Comparison of ENCODE assay signal across 8 mouse cellular contexts in genomic region chr13:59220156-59220555, GRCm38 (mm10).
DNase-seq lines count a peak whose midpoint lies in the region; ATAC-seq lines count a peak whose summit lies in the region.

No protein-coding gene starts in this region.

- intact Hi-C loops in gastrocnemius, postnatal 36 days (cut with DNase I) = no loop called here

- ATAC-seq in CD4-positive, CD25-positive, alpha-beta regulatory T cell, adult 4 months = no peak

- peak; percentile 8 for DNase-seq in gastrocnemius, adult 18-20 months (ENCODE audit: low spot score)
- no peak for DNase-seq in gastrocnemius, postnatal 36 days
- peak; percentile 13 for DNase-seq in thymus, postnatal 0 days (ENCODE audit: low spot score)
- DNase-seq in thymus, postnatal 25 days = no peak
- DNase-seq in hindlimb bud, embryonic 11.5 days (ENCODE audit: extremely low spot score, low read depth, low spot score) = peak; percentile 18
- peak; percentile 25 to 30 for DNase-seq in lung, postnatal 4 days
- no peak for DNase-seq in urinary bladder, postnatal 25 days (ENCODE audit: low spot score)

Comparison
In these comparisons a context has a peak if more than half of its experiments do, and no peak if none do; other contexts are left out.
1. DNase-seq: peak in gastrocnemius, adult 18-20 months (single experiment), thymus, postnatal 0 days (single experiment), hindlimb bud, embryonic 11.5 days (single experiment) and lung, postnatal 4 days (2 of 2); none in gastrocnemius, postnatal 36 days (0 of 2), thymus, postnatal 25 days (single experiment) and urinary bladder, postnatal 25 days (single experiment).